Mouse (Mus musculus) cortical plate, adult 2 months (tissue): ENCODE measurements around the gene Mecr. TPM values are rescaled to one million over a fixed set of nuclear protein-coding genes. Genes with fewer than 3 reads are reported as not detected.
"Not testable (repeated sequence)": the region's sequence is repeated elsewhere in the genome, so short reads cannot be mapped to it uniquely, and the experiment has no call there.

Experiments
- H3K27ac ChIP-seq: fragments of 200-500 bp; 2 replicates; pipeline ENCODE4 v1.5.1; 2012; ENCODE audit warnings: low read length, control low read depth, inconsistent platforms; ENCODE audit not compliant: insufficient read depth
- H3K4me1 ChIP-seq: fragments of 200-500 bp; 2 replicates; pipeline ENCODE4 v1.6.1; 2011; ENCODE audit warnings: low read length; ENCODE audit not compliant: control insufficient read depth, insufficient read depth
- H3K4me3 ChIP-seq: fragments of 200-500 bp; 2 replicates; pipeline ENCODE4 v1.5.1; 2011; ENCODE audit warnings: mild to moderate bottlenecking, low read length, control low read depth; ENCODE audit not compliant: insufficient read depth
- CTCF ChIP-seq: fragments of 200-500 bp; IDR thresholded peaks from 2 replicates; pipeline ENCODE4 v1.5.1; 2011; ENCODE audit warnings: mild to moderate bottlenecking, control low read depth, low read length; ENCODE audit not compliant: insufficient read depth; ENCODE audit errors: extremely low read depth
- POLR2A ChIP-seq: fragments of 200-500 bp; IDR thresholded peaks from 2 replicates; pipeline ENCODE4 v1.6.1; 2011; ENCODE audit warnings: mild to moderate bottlenecking, low read length, control low read depth; ENCODE audit not compliant: insufficient read depth; ENCODE audit errors: extremely low read depth
- polyA plus RNA-seq: library from polyadenylated mRNA; depleted of rRNA; stranded (reverse); fragments of >200 nt; gene quantifications from 2 replicates; pipeline ENCODE4 v1.2.3, GENCODE M21; 2012; rRNA removed

Mecr gene
- polyA plus RNA-seq = 45.2 and 51.4 TPM in 2 replicates

DNA sequence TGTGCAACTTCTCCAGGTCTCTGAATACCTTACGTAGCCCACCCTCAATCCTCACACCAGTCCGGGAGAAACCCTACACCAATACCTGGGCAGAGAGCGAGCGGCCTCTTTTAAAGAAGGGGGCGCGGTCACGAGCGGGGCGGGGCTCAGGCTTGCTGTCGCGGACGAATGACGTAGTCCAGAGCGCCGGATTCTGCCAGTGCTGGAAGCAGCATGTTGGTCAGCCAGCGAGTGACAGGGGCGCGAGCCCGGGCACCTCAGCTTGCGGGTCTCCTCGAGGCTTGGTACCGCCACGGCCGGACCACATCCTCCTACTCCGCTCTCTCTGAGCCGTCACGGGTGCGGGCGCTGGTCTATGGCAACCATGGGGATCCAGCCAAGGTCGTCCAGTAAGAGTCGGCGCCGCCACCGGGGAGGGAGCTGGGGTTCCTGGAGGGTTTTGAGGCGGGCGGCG lies at the start of gene Mecr:
TSS of gene Mecr (plus strand) at position 181 of the 454 bp plus-strand sequence.
- TF ChIP-seq CTCF (no peak), POLR2A (peak; percentile 76; the same call in 1 of the 2 replicates)
- Histone ChIP-seq H3K4me1 (peaks cover 2% of the 10 kb centered on the region), H3K27ac (no peak within 1 kb of the TSS), H3K4me3 (peak within 1 kb of the TSS; percentile 90)

GRCm38 (mm10) chr4:131796312-131797080 lies 46.8 kb upstream of the Mecr start:
- Histone ChIP-seq H3K27ac (no peak overlapping the region), H3K4me1 (no peaks in the 10 kb centered on the region), H3K4me3 (no peak overlapping the region)
- TF ChIP-seq POLR2A (no peak), CTCF (no peak)

GRCm38 (mm10) chr4:131797483-131797882 lies 45.8 kb upstream of the Mecr start:
- no peaks in the 10 kb centered on the region for H3K4me1 ChIP-seq
- TF ChIP-seq POLR2A = no peak
- no peak for TF ChIP-seq CTCF
- no peak overlapping the region for H3K4me3 ChIP-seq
- no peak overlapping the region for H3K27ac ChIP-seq

- H3K4me1 ChIP-seq = no peaks in the 10 kb centered on the region
- H3K4me3 ChIP-seq = no peak overlapping the region
- no peak for TF ChIP-seq CTCF
- TF ChIP-seq POLR2A = no peak
- no peak overlapping the region for H3K27ac ChIP-seq
Measured at GRCm38 (mm10) chr4:131797920-131798319, 45.4 kb upstream of the Mecr start.

- Histone ChIP-seq H3K27ac (no peak overlapping the region), H3K4me1 (no peaks in the 10 kb centered on the region), H3K4me3 (no peak overlapping the region)
- no peak for TF ChIP-seq CTCF
- TF ChIP-seq POLR2A = no peak
Measured at GRCm38 (mm10) chr4:131798968-131799367, 44.3 kb upstream of the Mecr start.

- Histone ChIP-seq H3K27ac (no peak overlapping the region), H3K4me3 (no peak overlapping the region), H3K4me1 (peaks cover 5% of the 10 kb centered on the region)
- no peak for TF ChIP-seq CTCF
- no peak for TF ChIP-seq POLR2A
Measured at GRCm38 (mm10) chr4:131803846-131804245, 39.4 kb upstream of the Mecr start.

- H3K4me1 ChIP-seq, H3K27ac ChIP-seq, H3K4me3 ChIP-seq: not testable (repeated sequence)
Measured at GRCm38 (mm10) chr4:131804732-131805131, 38.5 kb upstream of the Mecr start.

GRCm38 (mm10) chr4:131805255-131805654 lies 38.0 kb upstream of the Mecr start:
- H3K4me3 ChIP-seq = no peak overlapping the region
- no peak overlapping the region for H3K27ac ChIP-seq
- TF ChIP-seq POLR2A = no peak
- TF ChIP-seq CTCF = no peak
- peaks cover 5% of the 10 kb centered on the region for H3K4me1 ChIP-seq

DNA sequence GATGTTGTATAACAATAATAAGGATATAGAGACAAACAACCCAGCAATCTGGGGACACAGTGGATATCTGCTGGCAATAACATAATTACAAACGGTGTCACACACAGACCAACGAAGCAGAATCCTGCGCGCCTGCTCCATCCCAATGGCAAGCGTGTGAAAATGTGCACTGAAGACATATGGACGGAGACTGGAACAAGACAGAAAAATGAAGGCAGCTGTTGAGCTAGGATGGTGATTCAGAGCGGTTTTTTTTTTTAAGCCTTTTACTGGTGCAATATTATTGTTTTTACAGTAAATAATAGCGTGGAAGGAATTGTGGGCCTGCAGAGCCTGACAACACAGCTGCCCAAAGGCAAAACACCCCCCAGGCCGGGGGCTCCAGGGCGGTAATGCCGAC lies 30.8 kb upstream of the Mecr start:
- TF ChIP-seq CTCF (no peak), POLR2A (no peak)
- H3K4me3 ChIP-seq = no peak overlapping the region
- no peak overlapping the region for H3K27ac ChIP-seq
- no peaks in the 10 kb centered on the region for H3K4me1 ChIP-seq

DNA sequence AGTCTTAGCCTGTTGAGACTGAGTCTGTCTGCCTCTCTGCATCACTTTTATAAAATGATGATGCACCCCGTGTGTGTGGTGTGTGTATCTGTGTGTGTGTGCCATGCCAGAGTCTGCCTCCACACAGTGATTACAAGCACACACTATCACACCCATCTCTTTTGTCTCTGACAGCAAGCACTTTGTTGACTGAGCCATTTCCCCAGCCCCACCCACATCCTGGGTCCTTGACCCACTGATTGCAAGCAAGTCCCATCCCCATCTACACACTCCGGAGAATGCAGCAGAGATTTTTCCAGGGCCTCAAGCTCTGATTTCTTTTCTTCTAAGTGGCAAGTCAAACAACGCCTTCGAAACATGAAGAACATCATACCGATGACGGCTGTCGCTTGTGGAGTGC lies 29.5 kb upstream of the Mecr start:
- H3K4me1 ChIP-seq = no peaks in the 10 kb centered on the region
- no peak overlapping the region for H3K27ac ChIP-seq
- no peak overlapping the region for H3K4me3 ChIP-seq
- TF ChIP-seq CTCF (no peak), POLR2A (no peak)
